Mouse (Mus musculus) C2C12 (cell line): ENCODE results near the gene Cdc42bpa. TPM values are rescaled to one million over a fixed set of nuclear protein-coding genes. Genes with fewer than 3 reads are reported as not detected.

Experiments used
- H3K27me3 ChIP-seq: one replicate; pipeline ENCODE4 v1.6.1; 2011; ENCODE audit not compliant: control insufficient read depth, insufficient read depth, insufficient read length
- H3K36me3 ChIP-seq: one replicate; pipeline ENCODE4 v1.6.1; 2011; ENCODE audit not compliant: control insufficient read depth, insufficient read depth
- H3K4me3 ChIP-seq: one replicate; pipeline ENCODE4 v1.5.1; 2011; ENCODE audit warnings: mild to moderate bottlenecking, control low read depth; ENCODE audit not compliant: poor library complexity, insufficient read depth, severe bottlenecking
- H3K79me2 ChIP-seq: one replicate; pipeline ENCODE4 v1.6.1; 2011; ENCODE audit not compliant: control insufficient read depth, insufficient read depth
- H3K79me3 ChIP-seq: one replicate; pipeline ENCODE4 v1.6.1; 2011; ENCODE audit warnings: low read depth, control low read depth
- H3ac ChIP-seq: one replicate; pipeline ENCODE3; 2011; ENCODE audit warnings: low read depth; ENCODE audit not compliant: control insufficient read depth, insufficient read length
- CEBPB ChIP-seq: IDR thresholded peaks from one replicate; pipeline ENCODE4 v1.6.1; 2011; ENCODE audit warnings: low read depth, mild to moderate bottlenecking, control low read depth, moderate library complexity
- CTCF ChIP-seq: IDR thresholded peaks from one replicate; pipeline ENCODE4 v1.5.1; 2011; ENCODE audit not compliant: control insufficient read depth, insufficient read depth, insufficient read length
- FOSL1 ChIP-seq: IDR thresholded peaks from one replicate; pipeline ENCODE4 v1.8.0; 2011; ENCODE audit warnings: mild to moderate bottlenecking, low read length; ENCODE audit not compliant: poor library complexity, insufficient read depth, severe bottlenecking
- MAX ChIP-seq: IDR thresholded peaks from one replicate; pipeline ENCODE4 v1.6.1; 2011; ENCODE audit warnings: mild to moderate bottlenecking, control low read depth
- MYOD1 ChIP-seq: IDR thresholded peaks from one replicate; pipeline ENCODE4 v1.6.1; 2011; ENCODE audit warnings: low read depth; ENCODE audit not compliant: control insufficient read depth, insufficient read length
- MYOG ChIP-seq: IDR thresholded peaks from one replicate; pipeline ENCODE4 v1.6.1; 2011; ENCODE audit not compliant: control insufficient read depth, insufficient read length; ENCODE audit errors: extremely low read depth
- USF1 ChIP-seq: IDR thresholded peaks from one replicate; pipeline ENCODE4 v1.6.1; 2011; ENCODE audit warnings: low read depth, mild to moderate bottlenecking, control low read depth, moderate library complexity
- polyA plus RNA-seq: library from polyadenylated mRNA; unstranded; fragments of >200 nt; fragmentation: generic; extraction: Trizol; gene quantifications from one replicate; pipeline ENCODE4 v1.2.1, GENCODE M21; 2012; ENCODE audit warnings: missing spikeins

Gene Cdc42bpa
- polyA plus RNA-seq, 1 experiment: 10.7 TPM

DNA sequence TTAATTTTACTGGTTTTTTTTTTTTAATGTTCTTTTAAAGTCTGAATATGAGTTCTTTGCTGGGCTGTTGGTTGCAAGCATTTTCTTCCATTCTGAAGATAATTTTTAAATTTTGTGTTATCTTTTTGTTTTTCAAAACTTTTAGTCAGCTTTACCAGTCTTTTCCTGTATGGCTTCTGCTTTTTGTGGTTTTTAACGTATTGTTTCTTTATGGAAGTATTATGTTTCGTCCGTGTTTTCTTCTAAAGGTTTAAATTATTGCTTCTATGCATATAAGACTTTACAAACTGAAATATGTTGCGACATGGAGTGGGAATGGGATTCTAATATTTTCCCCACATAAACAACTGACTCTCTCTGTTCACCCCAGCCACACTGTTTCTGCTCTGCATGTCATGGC, 171.9 kb downstream of the Cdc42bpa start:
- H3K4me3 ChIP-seq: no peak overlapping the region
- H3K79me2 ChIP-seq: no peaks in the 10 kb centered on the region
- H3K79me3 ChIP-seq: no peaks in the 10 kb centered on the region
- H3ac ChIP-seq: no peak overlapping the region
- TF ChIP-seq MYOD1: no peak
- no peak for TF ChIP-seq MAX
- TF ChIP-seq CTCF: no peak
- no peak for TF ChIP-seq CEBPB
- no peak for TF ChIP-seq USF1
- TF ChIP-seq FOSL1: no peak
- no peak for TF ChIP-seq MYOG
- peaks cover 12% of the 10 kb centered on the region for H3K36me3 ChIP-seq
- H3K27me3 ChIP-seq: no peaks in the 10 kb centered on the region

- H3K79me2 ChIP-seq: no peaks in the 10 kb centered on the region
- H3K4me3 ChIP-seq: no peak overlapping the region
- H3K27me3 ChIP-seq: no peaks in the 10 kb centered on the region
- H3K36me3 ChIP-seq: peaks cover 33% of the 10 kb centered on the region
- no peak for TF ChIP-seq CTCF
- TF ChIP-seq MAX: no peak
- TF ChIP-seq MYOG: no peak
- TF ChIP-seq USF1: no peak
- TF ChIP-seq FOSL1: no peak
- TF ChIP-seq MYOD1: no peak
- TF ChIP-seq CEBPB: no peak
- H3K79me3 ChIP-seq: no peaks in the 10 kb centered on the region
- no peak overlapping the region for H3ac ChIP-seq
Measured at GRCm38 (mm10) chr1:180139158-180139557, 178.9 kb downstream of the Cdc42bpa start.

DNA sequence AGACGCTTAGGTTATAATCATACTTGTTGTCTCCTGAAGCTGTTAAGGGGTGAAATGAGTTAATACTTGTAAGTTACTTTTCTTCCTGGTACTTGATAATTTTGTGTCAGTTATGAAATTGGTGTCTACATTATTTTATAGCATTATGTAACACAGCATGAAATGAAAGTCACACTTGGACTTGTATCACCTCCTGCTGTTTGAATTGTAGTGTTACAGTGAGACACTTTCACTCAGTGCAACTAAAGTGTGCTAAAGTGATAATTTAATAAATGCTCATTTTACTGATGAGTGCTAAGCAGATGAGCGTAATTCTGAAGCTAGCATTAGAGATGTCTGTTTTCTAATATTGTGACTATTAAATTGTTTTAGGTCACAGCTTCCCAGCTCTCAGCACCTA, 180.7 kb downstream of the Cdc42bpa start:
- Histone ChIP-seq H3K79me2 (no peaks in the 10 kb centered on the region), H3K79me3 (no peaks in the 10 kb centered on the region), H3K27me3 (no peaks in the 10 kb centered on the region), H3ac (no peak overlapping the region), H3K4me3 (no peak overlapping the region), H3K36me3 (peaks cover 39% of the 10 kb centered on the region)
- no peak for TF ChIP-seq USF1
- no peak for TF ChIP-seq MYOG
- TF ChIP-seq MAX: no peak
- no peak for TF ChIP-seq FOSL1
- no peak for TF ChIP-seq CEBPB
- no peak for TF ChIP-seq MYOD1
- no peak for TF ChIP-seq CTCF

GRCm38 (mm10) chr1:180148036-180148435, 187.8 kb downstream of the Cdc42bpa start:
- Histone ChIP-seq H3K79me2 (no peaks in the 10 kb centered on the region), H3K79me3 (no peaks in the 10 kb centered on the region), H3ac (no peak overlapping the region), H3K36me3 (peaks cover 52% of the 10 kb centered on the region), H3K4me3 (no peak overlapping the region), H3K27me3 (no peaks in the 10 kb centered on the region)
- TF ChIP-seq MAX: no peak
- no peak for TF ChIP-seq MYOD1
- TF ChIP-seq CEBPB: no peak
- TF ChIP-seq CTCF: no peak
- TF ChIP-seq MYOG: no peak
- no peak for TF ChIP-seq USF1
- TF ChIP-seq FOSL1: no peak

- H3K79me3 ChIP-seq: no peaks in the 10 kb centered on the region
- H3ac ChIP-seq: no peak overlapping the region
- H3K79me2 ChIP-seq: no peaks in the 10 kb centered on the region
- no peaks in the 10 kb centered on the region for H3K27me3 ChIP-seq
- TF ChIP-seq MYOG (no peak), CTCF (no peak), MYOD1 (no peak), FOSL1 (no peak), CEBPB (no peak), USF1 (no peak), MAX (no peak)
- H3K4me3 ChIP-seq: no peak overlapping the region
- H3K36me3 ChIP-seq: peaks cover 49% of the 10 kb centered on the region
Measured at GRCm38 (mm10) chr1:180148563-180148962, 188.3 kb downstream of the Cdc42bpa start.

DNA sequence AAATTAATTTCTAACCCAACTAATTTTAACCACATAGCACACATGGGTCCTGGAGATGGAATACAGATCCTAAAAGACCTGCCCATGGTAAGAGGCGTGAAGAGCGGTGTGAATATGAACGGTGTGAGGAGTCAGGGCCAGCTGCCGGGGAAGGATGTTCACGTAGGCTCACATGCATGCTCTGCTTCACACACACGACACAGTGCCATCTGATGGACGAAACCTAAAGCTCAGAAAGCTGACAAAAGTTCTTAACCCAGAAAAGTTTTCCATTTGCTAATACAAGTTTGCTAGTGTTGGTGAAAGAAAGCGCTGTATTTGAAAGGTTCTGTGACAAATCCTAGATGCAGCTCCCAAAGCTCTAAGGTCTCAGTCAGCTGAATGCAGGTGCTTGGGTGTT, 190.9 kb downstream of the Cdc42bpa start:
- no peak overlapping the region for H3ac ChIP-seq
- H3K36me3 ChIP-seq: peaks cover 49% of the 10 kb centered on the region
- H3K27me3 ChIP-seq: no peaks in the 10 kb centered on the region
- no peaks in the 10 kb centered on the region for H3K79me3 ChIP-seq
- H3K4me3 ChIP-seq: no peak overlapping the region
- no peaks in the 10 kb centered on the region for H3K79me2 ChIP-seq
- no peak for TF ChIP-seq CTCF
- no peak for TF ChIP-seq MAX
- TF ChIP-seq FOSL1: no peak
- TF ChIP-seq USF1: no peak
- no peak for TF ChIP-seq MYOD1
- TF ChIP-seq CEBPB: no peak
- no peak for TF ChIP-seq MYOG
